Mouse (Mus musculus): Measurements from ENCODE around the gene Zbtb20.

DNA sequence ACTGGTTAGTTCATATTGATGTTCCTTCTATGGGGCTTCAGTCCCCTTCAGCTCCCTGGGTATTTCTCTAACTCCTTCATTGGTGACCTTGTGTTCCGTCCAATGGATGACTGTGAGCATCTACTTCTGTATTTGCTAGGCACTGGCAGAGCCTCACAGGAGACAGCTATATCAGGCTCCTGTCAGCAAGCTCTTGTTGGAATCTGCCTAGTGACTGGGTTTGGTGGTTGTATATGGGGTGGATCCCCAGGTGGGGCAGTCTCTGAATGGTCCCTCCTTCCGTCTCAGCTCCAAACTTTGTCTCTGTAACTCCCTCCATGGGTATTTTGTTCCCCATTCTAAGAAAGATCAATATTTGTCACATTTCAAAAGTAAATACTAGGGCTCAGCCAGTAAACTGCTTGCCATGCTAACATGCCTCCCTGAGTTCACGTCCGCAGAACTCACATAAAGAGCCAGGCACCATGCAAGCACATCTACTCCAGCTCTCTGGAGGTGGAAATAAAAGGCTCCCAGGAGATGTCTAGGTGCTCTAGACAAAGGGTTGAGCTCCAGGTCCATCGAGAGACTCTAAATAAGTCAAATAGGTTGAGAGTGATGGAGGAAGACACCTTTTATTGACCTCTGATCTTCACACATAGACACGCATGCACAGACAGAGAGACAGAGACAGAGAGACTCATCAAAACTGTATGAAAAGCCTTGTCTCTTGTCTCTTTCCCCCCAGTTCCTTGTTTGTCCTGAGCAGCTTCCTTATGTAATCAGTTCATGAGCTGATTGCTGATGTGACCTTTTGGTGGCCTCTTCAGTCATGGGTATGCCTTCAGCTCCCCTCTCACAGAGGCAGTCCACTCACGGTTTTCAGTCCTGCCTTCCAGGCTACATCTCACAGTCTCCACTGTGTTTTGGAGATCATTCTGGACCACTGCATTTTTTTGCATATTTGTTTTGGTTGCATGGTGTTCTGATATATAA lies 504.0 kb downstream of the Zbtb20 start:
- TF ChIP-seq CTCF (IDR thresholded peaks at IDR 0.05; ENCODE audit: low read depth) (no peak), EP300 (IDR thresholded peaks at IDR 0.05; ENCODE audit: low read depth) (no peak)

Data from heart, postnatal 0 days (tissue).